Mouse (Mus musculus): ENCODE measurements around the gene Nxpe4.
"Not testable (repeated sequence)": the region's sequence is repeated elsewhere in the genome, so short reads cannot be mapped to it uniquely, and the experiment has no call there.

Gene Nxpe4

DNA sequence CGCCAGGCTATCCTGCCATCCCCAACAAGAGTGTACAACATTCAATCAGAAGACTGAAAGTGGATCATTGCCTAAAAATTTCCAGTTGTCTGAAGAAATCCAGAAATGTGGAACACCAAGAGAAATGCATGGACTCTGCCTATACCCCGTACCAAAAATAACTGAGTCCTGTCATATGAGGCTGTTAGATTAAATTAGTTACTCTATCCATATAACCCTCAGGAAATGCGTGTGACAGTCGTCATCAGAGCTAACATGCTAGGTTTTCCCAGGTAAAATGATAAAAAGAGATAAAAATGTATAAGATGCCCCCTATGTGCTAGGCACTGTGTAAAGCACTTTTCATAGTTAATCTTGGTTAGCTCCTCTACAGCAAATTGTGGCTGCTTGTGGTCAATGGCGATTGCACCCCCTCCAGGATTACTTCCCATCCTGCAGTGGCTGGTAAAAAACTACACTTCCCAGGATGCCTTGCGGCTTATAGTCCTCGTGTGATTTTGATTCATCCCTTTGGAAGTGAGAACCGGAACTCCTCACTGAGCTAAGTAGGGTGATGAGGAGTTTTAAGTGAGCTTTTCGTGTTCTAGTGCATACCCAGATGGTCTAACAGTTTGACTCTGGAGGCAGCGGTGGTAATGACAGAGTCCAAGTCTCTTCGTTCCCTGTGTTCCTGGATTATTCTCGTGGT is at the start of gene Nxpe4:
Nxpe4 (plus strand) TSS at position 519 of the 688 bp plus-strand sequence.
- DNase-seq (ENCODE audit: low read depth) = peak; percentile 91

DNA sequence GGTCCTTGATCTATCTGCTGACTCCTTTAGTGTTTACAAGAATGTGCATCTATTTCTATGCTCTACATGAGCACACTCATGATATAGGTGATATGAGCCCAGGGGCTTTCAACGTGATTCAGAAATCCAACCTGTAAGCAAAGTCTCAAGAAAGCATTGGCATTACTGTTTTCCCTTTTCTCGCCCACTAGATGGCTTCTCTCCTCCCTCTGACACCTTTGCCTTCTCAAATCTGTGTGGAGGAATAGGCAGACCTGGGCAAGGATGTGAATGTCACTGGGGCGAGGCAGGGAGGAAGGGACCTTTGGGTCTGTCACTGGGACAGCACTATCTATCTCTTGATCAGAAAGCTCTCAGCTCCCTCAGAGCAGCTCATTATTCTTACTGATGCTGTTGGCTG is 35.0 kb upstream of the Nxpe4 start:
- DNase-seq (ENCODE audit: low read depth) = no peak

DNA sequence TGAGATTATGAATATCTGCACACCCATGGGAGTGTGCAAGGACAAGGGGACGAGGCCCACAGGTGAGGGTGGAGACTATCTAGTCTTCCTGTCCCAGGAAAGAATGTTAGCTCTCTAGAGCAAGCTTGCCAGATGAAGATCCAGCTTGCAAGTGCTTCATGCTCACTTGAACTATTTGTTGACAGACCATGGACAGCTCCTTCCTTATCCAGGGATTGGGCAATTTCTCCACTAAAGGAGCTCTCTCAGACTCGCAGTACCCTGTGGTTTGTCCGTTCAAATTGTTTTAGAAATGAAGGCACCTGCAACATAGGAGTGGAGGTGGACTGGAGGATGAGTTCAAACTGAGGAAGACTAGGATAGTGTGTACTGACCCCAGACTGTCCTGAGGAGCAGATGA is 24.3 kb upstream of the Nxpe4 start:
- peak; percentile 66 for DNase-seq (ENCODE audit: low read depth)

DNA sequence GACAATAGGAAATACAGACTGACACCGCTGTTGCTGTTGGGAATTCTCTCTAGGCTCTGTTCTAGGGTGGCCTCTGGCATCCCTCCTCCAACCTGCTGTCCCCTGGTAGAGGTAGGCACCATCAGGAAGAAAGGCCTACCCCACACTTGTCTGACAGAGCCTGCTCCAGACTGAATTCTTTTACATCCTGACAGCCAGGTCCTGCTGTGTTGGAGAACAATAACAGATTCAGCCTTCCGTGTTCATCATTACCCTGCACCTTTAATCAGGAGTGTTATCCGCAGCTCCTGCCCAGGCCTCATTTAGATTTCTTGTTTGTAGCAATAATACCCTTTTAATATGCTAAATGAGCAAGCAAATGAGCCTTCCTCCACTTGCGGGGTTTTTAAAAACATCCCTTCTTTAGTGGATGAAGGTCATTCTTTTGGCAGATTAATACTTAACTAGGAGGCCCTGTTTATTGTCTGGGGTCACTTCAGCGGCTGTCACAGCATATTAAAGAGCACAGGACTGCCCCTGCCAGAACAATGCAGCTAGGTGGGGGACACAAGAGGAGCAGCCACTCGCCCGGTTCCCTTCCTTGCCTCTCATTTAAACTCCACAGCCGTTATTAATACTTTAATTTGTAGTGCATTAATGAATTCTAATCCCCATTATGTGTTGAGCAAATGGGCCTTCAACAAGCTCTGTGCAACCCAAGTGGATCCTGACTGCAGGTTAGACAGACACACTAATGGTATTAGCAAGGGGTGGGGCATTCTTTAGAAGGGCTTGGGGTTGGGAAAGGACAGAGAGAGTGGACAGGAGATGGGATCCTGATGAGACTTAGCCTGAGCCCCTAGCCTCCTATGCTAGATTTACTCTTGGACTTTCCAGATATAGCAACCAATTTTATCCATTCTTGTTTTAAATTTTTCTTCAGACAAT is 21.1 kb upstream of the Nxpe4 start:
- DNase-seq (ENCODE audit: low read depth) = no peak

DNA sequence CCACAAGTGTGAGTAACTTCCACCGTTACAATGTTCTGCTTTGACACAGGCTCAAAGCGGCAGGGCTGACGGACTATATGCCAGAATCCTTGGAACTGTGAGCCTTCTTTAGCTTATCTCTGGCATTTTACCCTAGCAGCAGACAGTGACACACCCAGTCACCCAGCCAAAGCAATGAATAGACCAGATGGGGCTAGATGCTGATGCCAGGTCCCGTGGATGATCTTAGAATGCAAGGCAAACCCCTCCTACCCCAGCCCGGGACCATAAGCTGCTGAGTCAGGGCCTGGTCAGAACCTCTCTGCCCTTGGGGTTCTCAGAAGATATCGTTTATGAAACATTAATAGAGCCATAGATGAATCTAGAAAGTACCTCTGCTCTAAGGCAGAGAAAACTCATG is 19.2 kb upstream of the Nxpe4 start:
- no peak for DNase-seq (ENCODE audit: low read depth)

DNA sequence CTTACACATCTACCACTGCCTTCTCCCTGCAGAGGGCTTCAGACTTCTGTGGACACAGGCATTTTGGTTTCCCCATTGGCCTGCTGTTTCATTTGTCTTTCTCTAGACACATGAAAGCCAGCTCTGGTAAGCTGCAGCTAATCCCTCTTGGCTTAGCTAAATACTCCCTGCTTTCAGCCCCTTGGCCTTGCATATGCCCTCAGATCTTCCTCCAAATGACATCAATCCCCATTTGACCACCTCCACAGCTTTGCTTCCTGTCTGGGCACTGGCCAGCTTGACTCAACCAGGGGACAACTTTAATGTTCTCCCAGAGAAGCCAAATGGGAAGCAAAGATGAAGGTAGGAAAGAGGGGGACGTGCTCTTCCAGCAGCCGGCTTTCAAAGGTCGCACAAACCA is 15.1 kb upstream of the Nxpe4 start:
- no peak for DNase-seq (ENCODE audit: low read depth)

DNA sequence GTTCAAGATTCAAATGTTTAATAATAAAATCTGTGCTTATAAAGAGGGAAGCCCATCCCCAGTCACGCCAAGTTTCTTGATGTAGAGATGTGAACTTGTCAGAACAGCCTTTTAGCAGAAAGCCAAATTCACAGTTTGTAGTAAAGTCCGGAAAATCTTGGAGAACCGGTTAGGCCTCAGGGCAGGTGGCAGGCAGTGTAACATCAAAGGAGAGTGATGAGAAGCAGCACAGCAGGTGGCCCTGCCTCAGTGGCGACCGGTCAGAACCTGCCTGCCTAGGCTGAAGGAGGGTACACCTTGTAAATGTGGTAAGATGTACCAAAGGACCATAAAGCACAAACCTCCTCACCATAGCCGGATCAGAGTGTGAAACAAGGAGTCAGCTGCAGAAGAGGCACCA is 4.7 kb downstream of the Nxpe4 start:
- DNase-seq (ENCODE audit: low read depth) = not testable (repeated sequence)

DNA sequence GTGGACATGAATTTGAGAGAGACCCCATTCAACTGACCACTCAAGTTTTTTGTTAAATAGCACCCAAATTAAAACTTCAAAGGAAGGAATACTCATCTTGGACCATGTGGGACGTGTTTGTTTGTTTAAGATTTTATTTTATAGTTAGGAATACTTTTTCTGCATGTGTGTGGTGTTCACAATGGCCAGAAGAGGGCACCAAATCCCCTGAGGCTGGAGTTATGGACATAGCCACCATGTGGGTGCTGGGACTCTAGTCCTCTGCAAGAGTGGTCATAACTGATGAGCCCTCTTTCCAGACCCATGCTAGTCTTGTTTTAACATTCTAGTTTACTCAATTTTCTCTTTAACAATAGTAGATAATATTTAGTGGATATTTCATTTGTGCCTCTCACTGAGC is 14.9 kb downstream of the Nxpe4 start:
- peak; percentile 34 for DNase-seq (ENCODE audit: low read depth)

DNA sequence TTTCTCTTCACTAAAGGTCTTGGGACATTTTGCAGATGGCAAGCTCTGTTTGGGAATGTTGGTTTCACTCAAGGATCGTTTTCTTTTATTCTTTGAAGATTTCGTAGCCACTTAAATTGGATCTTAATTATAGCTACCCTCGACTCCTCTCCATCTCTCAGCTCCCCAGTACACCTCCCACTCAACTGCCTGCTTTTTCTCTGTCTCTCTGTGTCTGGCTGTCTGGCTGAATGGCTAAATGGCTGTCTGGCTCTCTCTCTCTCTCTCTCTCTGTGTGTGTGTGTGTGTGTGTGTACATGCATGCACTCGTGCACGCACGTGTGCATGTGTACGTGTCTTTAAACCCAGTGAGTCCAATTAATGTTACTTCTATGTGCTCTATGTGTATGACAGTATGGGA is 19.5 kb downstream of the Nxpe4 start:
- no peak for DNase-seq (ENCODE audit: low read depth)

DNA sequence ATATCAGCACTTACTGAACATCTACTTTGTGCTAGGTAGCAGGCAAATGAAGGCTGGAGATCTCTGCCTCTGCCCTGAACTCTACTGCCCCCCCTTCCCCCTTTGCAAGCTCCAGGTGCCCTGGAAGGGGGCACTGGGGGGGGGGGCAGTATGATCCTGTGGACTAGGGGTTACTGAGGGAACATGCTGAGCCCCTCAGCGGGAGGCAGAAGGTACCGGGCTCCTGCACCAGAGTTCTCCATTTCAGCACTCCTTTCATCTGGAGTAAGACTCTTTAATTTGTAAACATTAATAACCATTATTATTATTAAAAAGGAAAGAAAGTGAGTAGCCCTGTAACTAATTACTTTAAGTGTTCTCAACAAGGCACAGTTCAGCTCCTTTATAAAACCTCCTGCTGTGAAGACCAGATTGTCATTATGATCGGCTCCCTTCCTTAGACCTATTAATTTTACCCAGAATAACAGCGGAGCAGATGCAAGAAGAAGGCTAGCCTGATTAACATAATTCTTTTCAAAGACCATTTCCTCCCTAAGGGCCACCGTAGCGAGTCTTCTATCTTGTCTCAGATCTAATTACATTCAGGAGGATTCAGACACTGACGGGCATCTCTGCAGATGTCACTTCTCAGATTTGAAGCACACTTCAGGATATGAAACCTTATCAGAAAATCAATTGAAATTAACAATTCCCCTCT is 21.0 kb downstream of the Nxpe4 start:
- DNase-seq (ENCODE audit: low read depth) = no peak

DNA sequence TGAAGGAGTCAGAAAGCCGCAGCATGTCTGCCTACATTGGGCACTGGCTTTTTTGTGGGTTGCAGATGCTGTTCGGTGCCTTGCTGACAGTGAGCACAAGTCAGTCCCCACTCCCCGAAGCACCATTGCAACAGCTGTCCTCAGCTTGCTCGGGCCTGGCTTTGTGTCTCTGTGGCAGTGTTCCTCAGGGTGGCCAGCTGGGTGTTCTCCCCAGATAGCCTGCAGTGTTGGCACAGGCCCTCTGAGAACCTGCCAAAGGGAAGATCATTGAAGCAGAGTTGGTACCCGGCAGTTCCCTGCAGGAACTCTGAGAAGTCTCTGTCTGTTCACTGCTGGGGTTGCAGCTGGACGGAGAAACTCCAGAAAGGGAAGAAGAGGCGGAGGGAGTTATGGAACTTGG is 22.5 kb downstream of the Nxpe4 start:
- DNase-seq (ENCODE audit: low read depth) = no peak

DNA sequence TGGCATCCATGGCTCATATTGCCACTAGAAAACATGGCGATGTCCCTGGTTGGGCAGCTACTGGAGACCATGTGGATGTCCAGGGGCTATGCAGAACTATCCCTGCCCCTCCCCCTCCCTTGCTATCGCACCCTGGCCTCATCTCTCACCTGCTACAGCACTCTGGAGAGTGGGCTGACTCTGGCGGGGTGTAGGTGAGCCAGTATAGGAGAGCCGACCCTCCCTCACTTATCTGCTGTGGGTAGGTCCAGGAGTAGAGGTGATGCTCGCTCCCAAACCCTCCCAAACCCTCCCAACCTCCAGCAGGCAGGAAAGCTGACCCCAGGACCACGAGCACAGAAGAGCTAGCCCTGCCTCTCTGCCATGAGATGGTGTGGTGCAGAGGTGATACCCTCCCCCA is 27.0 kb downstream of the Nxpe4 start:
- DNase-seq (ENCODE audit: low read depth) = no peak

DNA sequence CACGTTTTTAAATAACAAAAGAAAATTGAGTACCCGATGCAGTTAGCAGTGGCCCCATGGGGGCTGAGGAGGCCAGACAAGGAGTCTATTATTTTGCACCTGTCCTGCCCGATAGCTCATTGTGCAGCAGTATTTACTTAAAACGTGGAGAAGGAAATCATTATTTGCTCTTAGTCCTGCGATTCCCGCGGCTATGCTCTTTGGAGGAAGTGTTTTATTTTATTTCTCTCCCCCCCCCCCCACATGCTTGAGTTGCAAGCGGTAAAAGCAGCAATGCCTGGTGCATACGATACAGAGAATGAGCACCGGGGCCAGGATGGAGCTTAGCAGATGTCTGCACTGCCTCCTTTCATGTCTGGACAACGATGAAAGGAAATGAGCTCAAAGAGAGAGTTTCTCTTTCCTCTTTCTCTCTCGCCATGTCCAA is 35.6 kb downstream of the Nxpe4 start:
- no peak for DNase-seq (ENCODE audit: low read depth)

DNA sequence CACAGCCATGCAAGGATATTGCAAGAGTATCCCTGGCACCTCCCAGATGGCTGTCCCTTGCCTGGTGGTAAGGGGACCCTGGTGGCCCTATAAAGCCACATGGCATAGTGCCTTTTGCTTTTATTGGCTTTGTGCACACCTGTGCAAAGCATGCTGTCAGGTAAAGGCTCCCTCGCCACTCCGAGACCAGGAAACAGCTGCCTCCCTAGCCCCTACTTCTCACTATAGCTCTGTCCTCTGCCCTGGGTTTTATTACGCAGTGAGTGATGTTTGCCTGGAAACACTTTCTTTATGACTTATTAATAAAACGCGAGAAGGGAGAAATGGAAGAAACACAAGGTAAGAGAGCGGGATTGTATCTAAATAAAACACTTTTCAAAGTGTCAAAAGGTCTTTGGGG is 49.1 kb downstream of the Nxpe4 start:
- no peak for DNase-seq (ENCODE audit: low read depth)

DNA sequence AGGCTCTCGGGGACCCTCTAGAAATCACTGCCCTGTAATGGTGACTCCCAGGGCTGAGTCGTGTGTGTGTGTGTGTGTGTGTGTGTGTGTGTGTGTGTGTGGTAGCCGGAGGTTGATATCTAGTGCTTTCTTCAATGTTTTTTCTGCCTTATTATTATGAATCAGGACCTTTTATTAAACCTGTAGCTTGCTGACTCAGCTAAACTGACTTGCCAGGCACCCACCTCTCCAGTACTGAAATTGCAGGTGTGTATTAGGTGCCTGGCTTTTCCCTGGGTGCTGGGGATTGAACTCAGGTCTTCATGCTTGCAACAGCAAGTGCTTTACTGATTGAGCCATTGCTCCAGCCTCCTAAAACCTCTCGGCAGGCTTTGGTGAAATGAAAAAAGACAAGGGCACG is 50.1 kb downstream of the Nxpe4 start:
- no peak for DNase-seq (ENCODE audit: low read depth)

DNA sequence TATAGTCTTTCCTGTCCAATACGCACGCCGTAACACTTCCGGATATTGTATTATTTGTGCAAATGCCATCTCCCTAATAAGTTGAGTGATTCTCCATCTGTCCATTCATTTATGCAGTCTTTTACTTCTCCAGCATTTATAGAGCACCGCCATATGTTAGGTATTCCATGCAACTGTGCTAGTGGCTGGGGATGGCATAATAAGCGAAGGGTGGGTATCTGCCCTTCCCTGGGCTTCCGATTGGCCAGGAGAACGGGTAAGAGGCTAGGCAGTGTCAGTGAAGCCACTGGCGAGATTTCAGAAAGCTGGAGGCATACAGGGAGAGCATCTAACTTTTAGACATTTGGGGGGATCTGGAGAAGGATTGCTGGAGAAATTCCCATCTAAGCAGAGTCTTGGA is 52.9 kb downstream of the Nxpe4 start:
- DNase-seq (ENCODE audit: low read depth) = no peak

DNA sequence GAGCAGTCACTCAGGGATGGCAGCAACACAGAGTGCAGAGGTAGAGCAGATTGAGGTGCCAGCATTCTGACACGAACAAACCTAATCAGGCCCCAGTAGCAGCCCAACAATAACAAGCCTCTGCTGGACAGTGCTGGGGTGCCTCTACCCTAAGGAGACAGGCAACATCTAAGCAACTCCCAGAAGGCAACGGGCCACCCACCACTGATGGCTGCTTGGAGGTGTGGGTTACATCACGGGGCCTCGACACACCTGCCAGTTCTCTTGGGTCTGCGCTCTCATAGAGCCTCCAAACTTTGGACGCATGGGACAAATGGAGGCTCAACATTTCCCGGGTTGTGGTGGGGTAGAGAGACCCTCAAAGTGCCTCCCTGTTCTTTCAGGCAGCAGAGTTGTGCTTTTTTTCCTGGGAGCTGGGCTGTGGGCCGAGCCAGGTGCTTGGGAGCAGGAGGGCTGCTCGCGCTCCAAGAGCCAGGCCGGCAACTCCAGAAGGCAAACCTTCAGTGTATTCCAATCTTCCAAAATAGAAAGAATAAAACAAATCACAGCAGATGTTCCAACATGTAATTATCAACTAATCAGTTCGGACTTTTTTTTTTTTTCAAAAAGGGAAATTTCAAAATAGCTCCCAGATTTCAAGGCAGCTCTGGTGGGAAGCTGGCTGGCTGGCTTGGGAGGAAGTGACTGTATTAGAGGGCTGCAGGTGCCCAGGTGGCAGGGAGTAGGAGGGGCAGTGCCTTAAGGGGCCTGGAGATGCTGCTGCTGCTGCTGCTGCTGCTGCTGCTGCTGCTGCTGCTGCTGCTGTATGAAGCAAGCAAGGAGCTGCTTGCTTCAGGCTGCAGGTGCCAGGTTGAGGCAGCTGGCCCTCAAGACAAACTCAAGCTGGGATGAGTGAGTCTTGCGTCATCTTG is 54.5 kb downstream of the Nxpe4 start:
- DNase-seq (ENCODE audit: low read depth) = no peak

DNA sequence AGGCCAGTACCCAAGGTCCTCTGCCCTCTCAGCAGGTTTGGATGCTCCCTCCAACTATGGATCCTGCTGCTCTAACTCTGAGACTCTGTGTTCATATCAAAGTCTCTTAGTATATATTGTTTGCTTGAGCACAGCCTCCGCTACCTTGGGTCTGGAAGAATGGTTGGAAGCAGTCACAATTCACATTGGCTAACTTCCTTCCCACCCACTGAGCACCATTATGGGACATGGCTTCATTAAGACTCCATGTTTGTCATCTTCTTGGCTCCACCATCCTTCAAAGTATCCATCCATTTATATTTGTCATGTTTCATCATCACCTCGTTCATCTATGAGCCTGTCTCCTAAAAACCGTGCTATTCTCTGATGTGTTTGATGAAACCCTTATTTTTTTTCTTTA is 68.9 kb downstream of the Nxpe4 start:
- no peak for DNase-seq (ENCODE audit: low read depth)

DNA sequence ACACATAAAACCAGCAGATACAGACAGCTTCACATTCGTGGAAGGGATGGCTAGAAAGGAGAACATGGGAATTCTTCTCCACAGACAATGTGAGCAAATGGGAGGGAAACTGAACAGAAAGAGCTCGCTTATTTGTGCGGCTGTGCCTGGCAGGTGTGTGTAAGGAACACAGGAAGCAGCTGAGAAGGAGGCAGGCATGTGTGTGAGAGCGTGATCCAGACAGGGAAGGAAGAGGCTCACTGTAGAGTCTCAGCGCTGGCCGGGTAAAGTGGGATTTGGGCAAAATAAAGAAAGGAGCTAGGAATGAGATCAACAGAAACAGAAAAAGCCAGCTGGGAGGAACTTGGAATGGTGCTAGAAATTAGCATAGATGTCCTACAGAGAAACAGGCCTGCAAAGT is 74.6 kb downstream of the Nxpe4 start:
- no peak for DNase-seq (ENCODE audit: low read depth)

DNA sequence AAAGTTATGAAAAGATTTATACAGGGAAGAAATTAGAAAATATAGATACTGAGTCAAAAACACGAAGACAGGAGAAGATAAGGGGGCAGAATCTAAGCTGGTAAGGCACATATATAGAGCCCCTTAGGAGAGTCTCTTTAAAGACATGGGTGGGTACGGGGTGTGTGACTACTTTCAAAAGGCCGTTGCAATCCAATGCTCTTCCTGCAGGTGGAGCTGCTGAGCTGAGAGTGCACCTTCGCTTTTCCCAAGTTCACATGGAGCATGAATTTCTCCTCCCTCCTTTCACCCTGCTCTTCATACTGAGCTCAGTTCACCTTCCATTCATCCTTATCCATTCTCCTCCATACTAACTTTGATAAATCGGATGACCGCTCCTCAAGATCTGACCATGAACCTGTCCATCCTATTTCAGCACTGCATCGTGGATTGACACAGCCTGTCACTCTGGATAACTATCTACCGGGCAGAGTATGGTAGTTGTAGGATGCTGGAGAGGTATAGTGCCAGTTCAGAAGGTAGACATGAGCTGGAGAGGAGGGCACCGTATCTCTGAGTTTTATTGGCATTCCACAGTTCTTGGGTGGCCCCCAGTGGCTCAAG is 76.4 kb downstream of the Nxpe4 start:
- DNase-seq (ENCODE audit: low read depth) = peak; percentile 11

DNA sequence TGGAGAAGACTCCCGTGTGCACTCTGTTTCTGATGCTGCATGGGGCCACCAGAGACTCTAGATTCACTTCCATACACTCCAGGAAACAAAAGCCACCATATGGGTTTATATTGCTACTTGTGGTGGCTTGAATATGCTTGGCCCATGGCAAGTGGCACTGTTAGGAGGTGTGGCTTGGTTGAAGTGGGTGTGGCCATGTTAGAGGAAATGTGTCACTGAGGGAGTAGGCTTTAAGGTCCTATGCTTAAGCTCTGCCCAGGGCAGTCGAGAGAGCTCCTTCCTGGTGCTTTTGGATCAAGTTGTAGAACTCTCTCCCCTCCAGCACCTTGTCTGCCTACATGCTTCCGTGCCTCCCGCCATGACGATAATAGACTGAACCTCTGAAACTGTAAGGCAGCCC is 77.6 kb downstream of the Nxpe4 start:
- DNase-seq (ENCODE audit: low read depth) = no peak

Measured in NIH3T3 (cell line).